Mouse (Mus musculus) cerebellum, postnatal 4 days (tissue): ENCODE data around the gene Flvcr2.

Experiments used
- DNase-seq, 2 experiments: peaks; one replicate each; pipeline ENCODE4 v3.0.0; 2022; ENCODE audit warnings: low spot score in 2 of 2, mixed read lengths in 1 of 2

Gene Flvcr2

GRCm38 (mm10) chr12:85859111-85859510 is 112.8 kb downstream of the Flvcr2 start:
- DNase-seq: no peak

- no peak for DNase-seq
These were observed 113.3 kb downstream of the Flvcr2 start for GRCm38 (mm10) chr12:85859511-85860189.

GRCm38 (mm10) chr12:85862514-85862913 is 116.2 kb downstream of the Flvcr2 start:
- DNase-seq: peak in 1 of 2 experiments; percentile 20
